Mouse (Mus musculus) bone marrow macrophage, adult 2 months (primary cell): ENCODE data around the gene Olfr427. TPM values are rescaled to one million over a fixed set of nuclear protein-coding genes. Genes with fewer than 3 reads are reported as not detected.
"Not testable (repeated sequence)": the region's sequence is repeated elsewhere in the genome, so short reads cannot be mapped to it uniquely, and the experiment has no call there.

Experiments used
- H3K27ac ChIP-seq: 2 replicates; pipeline ENCODE4 v1.5.1; 2012; ENCODE audit warnings: low read depth, low read length; ENCODE audit not compliant: insufficient read depth
- H3K4me1 ChIP-seq: 2 replicates; pipeline ENCODE4 v1.6.1; 2012; ENCODE audit warnings: low read length; ENCODE audit not compliant: control insufficient read depth, insufficient read depth
- H3K4me3 ChIP-seq: 2 replicates; pipeline ENCODE4 v1.5.1; 2012; ENCODE audit warnings: mild to moderate bottlenecking, low read length, moderate library complexity; ENCODE audit not compliant: insufficient read depth
- CTCF ChIP-seq: IDR thresholded peaks from 2 replicates; pipeline ENCODE4 v1.5.1; 2012; ENCODE audit warnings: low read depth, mild to moderate bottlenecking, low read length, moderate library complexity
- POLR2A ChIP-seq: IDR thresholded peaks from 2 replicates; pipeline ENCODE4 v1.6.1; 2012; ENCODE audit warnings: mild to moderate bottlenecking, low read depth, low read length, borderline replicate concordance
- polyA plus RNA-seq: library from polyadenylated mRNA; stranded (reverse); fragments of >200 nt; gene quantifications from 2 replicates; pipeline ENCODE4 v1.2.4, GENCODE M21; 2012; ENCODE audit not compliant: missing spikeins, insufficient read depth, insufficient read length

Gene Olfr427
- not detected in 2 replicates for polyA plus RNA-seq

DNA sequence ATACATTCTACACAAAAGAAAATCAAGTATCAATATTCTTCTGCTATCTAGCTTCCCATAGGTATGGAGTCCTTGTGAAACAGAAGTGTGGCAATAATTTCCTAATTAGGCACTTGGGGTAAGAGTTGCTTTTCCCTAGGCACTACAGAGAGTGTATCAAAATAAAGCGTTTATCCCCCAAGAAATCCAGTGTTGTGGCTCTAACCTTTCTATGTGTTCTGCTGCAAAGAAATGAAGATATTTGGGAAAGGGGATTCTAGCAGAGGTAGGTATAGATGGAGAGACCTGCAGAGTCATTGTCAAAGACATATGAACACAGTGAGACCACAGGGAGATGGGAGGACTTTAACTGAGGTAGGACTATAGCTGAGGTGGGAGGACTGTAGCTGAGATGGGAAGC, at the start of gene Olfr427:
TSS of gene Olfr427 (plus strand) at position 301 of the 400 bp plus-strand sequence.
- TF ChIP-seq CTCF: no peak
- TF ChIP-seq POLR2A: no peak
- no peaks in the 10 kb centered on the region for H3K4me1 ChIP-seq
- no peak within 1 kb of the TSS for H3K27ac ChIP-seq
- H3K4me3 ChIP-seq: no peak within 1 kb of the TSS

DNA sequence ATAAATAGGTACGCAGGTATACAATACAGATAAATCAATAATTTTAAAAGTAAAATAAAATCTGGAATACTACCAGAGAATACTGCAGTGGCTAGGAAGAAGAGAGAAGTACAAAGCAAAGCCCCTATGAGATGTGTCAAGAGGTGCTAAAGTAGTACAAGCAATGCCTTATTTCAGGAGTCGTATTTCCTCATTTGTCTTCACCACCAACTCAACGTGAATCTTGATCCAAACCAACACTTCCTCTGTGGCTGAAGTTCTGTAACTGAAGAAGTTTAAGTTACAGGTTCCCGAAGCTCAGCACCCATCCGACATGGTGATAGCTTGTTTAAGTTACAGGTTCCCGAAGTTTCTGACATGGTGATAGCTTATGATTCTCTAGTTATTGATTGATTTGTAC, 48.5 kb upstream of the Olfr427 start:
- not testable (repeated sequence) for H3K4me3 ChIP-seq, H3K27ac ChIP-seq
- peaks cover 19% of the 10 kb centered on the region for H3K4me1 ChIP-seq

DNA sequence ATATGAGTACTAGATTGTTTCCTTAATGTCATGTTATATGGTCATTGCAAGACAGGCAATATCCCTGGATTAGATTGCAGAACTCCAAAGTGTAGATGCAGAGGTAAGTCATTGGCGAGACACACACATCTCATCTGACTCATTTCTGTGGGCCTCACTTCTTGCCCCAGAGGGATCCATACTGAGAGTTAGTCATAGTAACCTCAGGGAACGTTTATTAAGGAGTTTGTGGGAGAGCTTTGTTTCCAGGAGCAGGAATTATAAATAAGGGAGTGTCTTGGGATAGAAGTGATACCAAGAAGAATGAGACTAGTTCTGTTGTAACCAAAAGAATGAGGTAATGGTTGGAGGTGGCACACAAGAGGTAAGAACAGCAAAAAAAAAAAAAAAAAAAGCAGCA, 47.8 kb upstream of the Olfr427 start, which contains the start of gene Olfr432:
TSS of gene Olfr432 (plus strand) at position 313 of the 400 bp plus-strand sequence.
- H3K27ac ChIP-seq: no peak within 1 kb of the TSS

DNA sequence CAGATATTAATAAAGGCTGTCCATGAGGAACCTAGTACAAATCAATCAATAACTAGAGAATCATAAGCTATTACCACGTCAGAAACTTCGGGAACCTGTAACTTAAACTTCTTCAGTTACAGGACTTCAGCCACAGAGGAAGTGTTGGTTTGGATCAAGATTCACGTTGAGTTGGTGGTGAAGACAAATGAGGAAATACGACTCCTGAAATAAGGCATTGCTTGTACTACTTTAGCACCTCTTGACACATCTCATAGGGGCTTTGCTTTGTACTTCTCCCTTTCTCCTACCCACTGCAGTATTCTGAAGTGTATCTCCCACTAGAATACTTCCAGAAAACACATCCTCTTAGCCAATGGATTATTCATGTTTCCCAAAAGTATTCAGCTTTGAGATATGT, 47.3 kb upstream of the Olfr427 start:
- H3K27ac ChIP-seq, H3K4me3 ChIP-seq: not testable (repeated sequence)
- H3K4me1 ChIP-seq: peaks cover 17% of the 10 kb centered on the region

More for the DNA sequence above, 47.8 kb upstream of the Olfr427 start, which contains the start of gene Olfr432:
- Histone ChIP-seq H3K4me1 (peaks cover 17% of the 10 kb centered on the region), H3K4me3 (no peak within 1 kb of the TSS)
- no peak for TF ChIP-seq POLR2A
- no peak for TF ChIP-seq CTCF

DNA sequence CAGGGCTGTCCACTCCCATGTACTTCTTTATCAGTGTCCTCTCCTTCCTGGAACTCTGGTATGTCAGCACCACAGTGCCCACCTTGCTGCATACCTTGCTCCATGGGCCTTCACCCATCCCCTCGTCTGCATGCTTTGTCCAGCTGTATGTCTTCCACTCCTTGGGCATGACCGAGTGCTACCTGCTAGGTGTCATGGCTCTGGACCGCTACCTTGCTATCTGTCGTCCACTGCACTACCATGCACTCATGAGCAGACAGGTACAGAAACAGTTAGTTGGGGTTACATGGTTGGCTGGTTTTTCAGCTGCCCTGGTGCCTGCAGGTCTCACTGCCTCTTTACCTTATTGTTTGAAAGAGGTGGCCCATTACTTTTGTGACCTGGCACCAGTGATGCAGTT, 46.2 kb upstream of the Olfr427 start:
- H3K4me1 ChIP-seq: peaks cover 17% of the 10 kb centered on the region
- no peak overlapping the region for H3K27ac ChIP-seq
- TF ChIP-seq POLR2A (no peak), CTCF (no peak)
- H3K4me3 ChIP-seq: no peak overlapping the region

DNA sequence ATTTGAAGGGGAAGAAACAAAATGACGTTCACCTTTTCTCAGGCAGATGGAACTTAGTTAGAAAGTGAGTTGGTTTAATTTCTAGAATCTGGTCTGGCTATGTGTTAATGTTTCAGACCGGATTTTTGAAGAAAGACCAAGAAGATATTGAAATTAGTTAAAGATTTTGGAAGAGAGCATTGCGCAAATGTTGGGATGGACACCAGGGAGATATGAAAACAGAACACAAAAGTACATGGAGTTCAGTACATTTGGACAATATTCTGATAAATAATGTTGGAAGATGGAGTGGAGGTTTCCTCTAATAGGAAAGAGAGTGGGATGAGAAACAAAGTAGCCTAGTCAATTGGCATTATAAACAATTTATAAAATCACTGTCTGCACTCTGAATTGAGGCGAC, 45.2 kb upstream of the Olfr427 start:
- Histone ChIP-seq H3K27ac (no peak overlapping the region), H3K4me3 (no peak overlapping the region), H3K4me1 (peaks cover 19% of the 10 kb centered on the region)
- TF ChIP-seq CTCF (no peak), POLR2A (no peak)

DNA sequence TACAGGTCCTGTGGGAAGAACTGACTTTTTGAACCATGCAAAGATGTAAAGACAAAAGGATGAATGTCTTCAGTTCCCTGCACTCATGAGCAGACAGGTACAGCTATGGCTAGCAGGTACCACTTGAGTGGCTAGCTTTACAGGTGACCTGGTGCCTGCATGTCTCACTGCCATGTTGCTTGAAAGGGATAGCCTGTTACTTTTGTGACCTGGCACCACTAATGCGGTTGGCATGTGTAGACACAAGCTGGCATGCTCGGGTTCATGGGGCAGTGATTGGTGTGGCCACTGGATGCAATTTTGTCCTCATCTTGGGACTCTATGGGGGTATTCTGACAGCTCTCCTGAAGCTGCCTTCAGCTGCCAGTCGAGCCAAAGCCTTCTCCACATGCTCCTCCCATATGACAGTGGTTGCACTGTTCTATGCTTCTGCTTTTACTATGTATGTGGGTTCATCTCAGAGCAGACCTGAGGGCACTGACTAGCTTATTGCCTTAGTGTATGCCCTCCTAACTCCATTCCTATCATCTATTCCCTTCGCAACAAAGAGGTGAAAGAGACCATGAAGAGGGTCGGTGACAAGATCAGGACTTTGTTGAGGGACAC, 44.7 kb upstream of the Olfr427 start:
- TF ChIP-seq CTCF (no peak), POLR2A (no peak)
- Histone ChIP-seq H3K4me1 (peaks cover 19% of the 10 kb centered on the region), H3K4me3 (no peak overlapping the region), H3K27ac (no peak overlapping the region)

DNA sequence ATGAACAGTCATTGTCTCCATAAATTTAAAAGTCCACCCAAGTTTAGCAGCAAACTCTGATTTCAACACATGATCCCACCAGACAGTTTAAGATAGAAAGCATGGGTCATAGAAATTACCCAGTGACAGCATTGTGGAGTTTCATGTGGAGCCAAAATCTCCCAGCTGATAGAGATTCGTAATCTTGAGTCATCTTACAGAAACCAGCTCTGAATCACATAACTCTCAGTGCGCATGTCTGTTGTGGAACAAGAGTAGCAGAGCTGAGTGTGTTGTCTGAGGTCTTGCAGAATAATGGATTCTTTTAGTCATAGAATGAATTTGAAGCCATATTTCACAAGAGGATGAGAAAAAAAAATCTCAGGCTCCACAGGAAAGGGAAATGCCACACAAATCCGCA, 43.7 kb upstream of the Olfr427 start:
- H3K4me1 ChIP-seq: peaks cover 19% of the 10 kb centered on the region
- TF ChIP-seq POLR2A: no peak
- no peak for TF ChIP-seq CTCF
- no peak overlapping the region for H3K4me3 ChIP-seq
- H3K27ac ChIP-seq: no peak overlapping the region

DNA sequence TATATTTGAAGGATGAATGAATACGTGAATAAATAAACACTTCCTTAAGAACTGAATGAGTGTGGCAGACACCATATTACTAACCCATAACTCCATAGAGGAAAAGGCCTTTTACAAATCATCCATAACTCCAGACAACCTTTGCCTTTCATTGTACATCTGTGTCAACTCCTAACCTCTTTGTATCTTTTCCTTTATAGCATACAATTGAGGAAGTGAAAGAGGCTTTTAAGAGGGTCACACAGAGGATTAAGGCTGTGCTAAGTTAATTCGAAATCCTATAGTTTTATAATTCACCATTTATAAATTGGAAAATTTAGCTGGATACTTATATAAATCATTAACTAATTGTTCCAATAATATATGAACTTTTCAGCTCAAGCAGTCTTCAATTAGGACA, 41.4 kb upstream of the Olfr427 start:
- H3K4me1 ChIP-seq: peaks cover 14% of the 10 kb centered on the region
- no peak overlapping the region for H3K4me3 ChIP-seq
- H3K27ac ChIP-seq: no peak overlapping the region
- TF ChIP-seq POLR2A (no peak), CTCF (no peak)

DNA sequence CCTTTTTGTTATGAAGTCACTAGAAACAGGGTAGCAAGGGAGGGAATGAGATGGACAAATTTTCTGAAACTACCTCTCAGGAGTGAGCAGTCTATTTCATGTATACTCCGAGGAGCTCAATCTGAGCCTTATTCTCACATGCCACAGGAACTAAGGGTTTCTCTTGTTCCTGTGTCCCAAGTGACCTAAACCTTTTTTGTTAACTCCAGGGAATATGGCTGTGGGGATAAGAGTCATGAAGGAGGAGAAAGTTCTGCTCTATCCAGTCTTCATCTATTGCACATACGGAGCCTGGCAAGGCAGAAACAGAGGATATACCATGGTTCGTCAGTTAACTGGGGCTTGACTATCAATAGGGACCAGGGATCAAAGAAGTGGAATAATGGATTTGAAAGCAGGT, 30.4 kb upstream of the Olfr427 start, which contains the start of gene Olfr430:
TSS of gene Olfr430 (plus strand) at position 301 of the 400 bp plus-strand sequence.
- Histone ChIP-seq H3K27ac (no peak within 1 kb of the TSS), H3K4me3 (no peak within 1 kb of the TSS), H3K4me1 (no peaks in the 10 kb centered on the region)
- TF ChIP-seq CTCF (no peak), POLR2A (no peak)

DNA sequence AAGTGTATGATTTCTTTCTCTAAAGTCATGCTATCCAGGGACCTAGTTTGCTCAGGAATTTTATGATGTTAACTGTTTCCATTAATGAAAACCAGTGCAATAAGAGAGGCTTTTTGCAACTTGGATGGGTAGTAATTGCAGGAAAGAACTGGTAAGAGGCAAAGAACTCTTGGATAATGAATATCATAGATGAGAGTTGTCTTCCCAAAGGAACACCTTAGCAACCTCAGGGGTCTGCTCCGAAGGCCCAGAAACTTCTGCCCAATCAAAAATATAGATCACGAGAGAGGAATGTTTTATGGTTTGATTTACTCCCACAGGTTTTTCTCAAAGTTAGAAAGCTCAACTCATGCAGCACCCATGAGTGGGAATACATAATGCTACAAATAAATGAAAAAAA, 12.7 kb upstream of the Olfr427 start, which contains the start of gene Olfr429:
TSS of gene Olfr429 (plus strand) at position 301 of the 400 bp plus-strand sequence.
- no peaks in the 10 kb centered on the region for H3K4me1 ChIP-seq
- TF ChIP-seq CTCF (no peak), POLR2A (no peak)
- no peak within 1 kb of the TSS for H3K4me3 ChIP-seq
- no peak within 1 kb of the TSS for H3K27ac ChIP-seq
